Mouse (Mus musculus): ENCODE results near the gene Olfr978.
"Not testable (repeated sequence)": the region's sequence is repeated elsewhere in the genome, so short reads cannot be mapped to it uniquely, and the experiment has no call there.

Olfr978 gene

GRCm38 (mm10) chr9:39991813-39992212 is at the start of gene Olfr978:
Gene Olfr978, plus strand, starts transcription at chr9:39992113.
- DNase-seq (ENCODE audit: low spot score in 2 of 2): no peak

GRCm38 (mm10) chr9:39951946-39952345 is 40.0 kb upstream of the Olfr978 start, which contains the start of gene Olfr975:
Gene Olfr975, minus strand, starts transcription at chr9:39952046.
- no peak for DNase-seq (ENCODE audit: low spot score in 2 of 2)

- not testable (repeated sequence) for DNase-seq (ENCODE audit: low spot score in 2 of 2)
Measured at GRCm38 (mm10) chr9:39961033-39961432, 30.9 kb upstream of the Olfr978 start, which contains the start of gene Olfr976. Gene Olfr976, minus strand, starts transcription at chr9:39961133.

- not testable (repeated sequence) for DNase-seq (ENCODE audit: low spot score in 2 of 2)
Measured at GRCm38 (mm10) chr9:39976581-39977145, 15.2 kb upstream of the Olfr978 start.

GRCm38 (mm10) chr9:40003365-40003764 is 11.5 kb downstream of the Olfr978 start, which contains the start of gene Olfr979:
Gene Olfr979, minus strand, starts transcription at chr9:40003465.
- no peak for DNase-seq (ENCODE audit: low spot score in 2 of 2)

GRCm38 (mm10) chr9:40009482-40009881 is 17.6 kb downstream of the Olfr978 start, which contains the start of gene Olfr980:
Gene Olfr980, minus strand, starts transcription at chr9:40009582.
- DNase-seq (ENCODE audit: low spot score in 2 of 2): no peak

- DNase-seq (ENCODE audit: low spot score in 2 of 2): no peak
Measured at GRCm38 (mm10) chr9:40021164-40021563, 29.3 kb downstream of the Olfr978 start, which contains the start of gene Olfr981. Gene Olfr981, plus strand, starts transcription at chr9:40021464.
